ENCODE assay signal across 9 mouse cellular contexts in genomic region chr11:117349429-117350363, GRCm38 (mm10).
A peak's percentile ranks its signal among the peaks of the same experiment; 100 is the strongest.
DNase-seq lines count a peak whose midpoint lies in the region; ATAC-seq lines count a peak whose summit lies in the region.
"Had no signal": no experiment of that assay in that cellular context is flagged by ENCODE, and none has a peak within 500 bp of the region (broad histone marks: within the 10 kb centered on the region; RNA-seq: fewer than 3 reads in every experiment).

No protein-coding gene starts in this region.

- no peak overlapping the region for H3K9ac ChIP-seq in forebrain, embryonic 13.5 days
- no peak overlapping the region for H3K9ac ChIP-seq in liver, embryonic 16.5 days (ENCODE audit: low read depth, low read length)

- peaks cover 42% of the 10 kb centered on the region for H3K36me3 ChIP-seq in forebrain, embryonic 13.5 days (ENCODE audit: poor library complexity, severe bottlenecking)
- H3K36me3 ChIP-seq in liver, embryonic 16.5 days (ENCODE audit: control insufficient read depth, insufficient read depth) = peaks cover 10% of the 10 kb centered on the region

- 49% methylated on average over 20 of the region's 20 CpGs for WGBS in forebrain, embryonic 13.5 days
- WGBS in liver, embryonic 16.5 days (ENCODE audit: insufficient replicate concordance) = 19% methylated on average over 20 of the region's 20 CpGs

- H3K4me3 ChIP-seq in forebrain, embryonic 13.5 days = no peak overlapping the region
- H3K4me3 ChIP-seq in liver, embryonic 16.5 days (ENCODE audit: low read depth, low read length) = no peak overlapping the region
- H3K4me3 ChIP-seq: erythroblast, embryonic 14.5 days had no signal

- H3K9me3 ChIP-seq in forebrain, embryonic 13.5 days (replicated peaks) = no peaks in the 10 kb centered on the region
- no peaks in the 10 kb centered on the region for H3K9me3 ChIP-seq in liver, embryonic 16.5 days (replicated peaks; ENCODE audit: control insufficient read depth, low read length)

- ATAC-seq in forebrain, embryonic 13.5 days = no peak
- ATAC-seq in liver, embryonic 16.5 days (ENCODE audit: low read depth) = no peak

- H3K27me3 ChIP-seq in forebrain, embryonic 13.5 days = no peaks in the 10 kb centered on the region
- H3K27me3 ChIP-seq in liver, embryonic 16.5 days (ENCODE audit: control insufficient read depth, insufficient read depth, low read depth, low read length) = no peaks in the 10 kb centered on the region

- DNase-seq in spleen, adult 18-20 months = peak; percentile 34 to 54
- no peak for DNase-seq in spleen, postnatal 14 days (ENCODE audit: low spot score in 2 of 2)
- peak; percentile 72 to 83 for DNase-seq in thymus, postnatal 36 days
- DNase-seq in right cerebral cortex, adult 2 months (ENCODE audit: low spot score in 2 of 2) = no peak
- DNase-seq in layer of hippocampus, adult 8-10 months (ENCODE audit: low spot score in 2 of 2) = no peak
- no peak for DNase-seq in heart, postnatal 25 days (ENCODE audit: low spot score)

- intact Hi-C loops in heart, postnatal 25 days (cut with DNase I) = no loop called here

- H3K4me2 ChIP-seq in forebrain, embryonic 13.5 days = no peak overlapping the region
- no peak overlapping the region for H3K4me2 ChIP-seq in liver, embryonic 16.5 days (ENCODE audit: low read depth, low read length)

- peak overlapping the region; percentile 60; the same call in 1 of the 2 replicates for H3K27ac ChIP-seq in forebrain, embryonic 13.5 days
- peak overlapping the region; percentile 50 for H3K27ac ChIP-seq in liver, embryonic 16.5 days (ENCODE audit: low read length)

- peaks cover 59% of the 10 kb centered on the region for H3K4me1 ChIP-seq in forebrain, embryonic 13.5 days
- peaks cover 47% of the 10 kb centered on the region for H3K4me1 ChIP-seq in liver, embryonic 16.5 days (ENCODE audit: control insufficient read depth, low read depth, low read length)

Comparison
In these comparisons a context has a peak if more than half of its experiments do, and no peak if none do; other contexts are left out.
1. DNase-seq: peak in spleen, adult 18-20 months (2 of 2) and thymus, postnatal 36 days (2 of 2); none in spleen, postnatal 14 days (0 of 2), right cerebral cortex, adult 2 months (0 of 2), layer of hippocampus, adult 8-10 months (0 of 2) and heart, postnatal 25 days (single experiment).